Mouse (Mus musculus) MEL (cell line): ENCODE results near the gene Pou5f1.

ENCODE experiments used
- CTCF ChIP-seq, 3 experiments: IDR thresholded peaks in 2 of 3; conservative IDR thresholded peaks in 1 of 3; 2 replicates each; pipeline ENCODE4 v1.5.1; 2011 to 2012; ENCODE audit warnings: low read length in 3 of 3, low read depth in 2 of 3, mild to moderate bottlenecking in 2 of 3, improper control_type of control experiment in 1 of 3, inconsistent platforms in 1 of 3, mixed read lengths in 1 of 3, moderate library complexity in 1 of 3; ENCODE audit not compliant: control insufficient read depth in 1 of 3, insufficient read depth in 1 of 3, poor library complexity in 1 of 3, severe bottlenecking in 1 of 3
- NRF1 ChIP-seq: IDR thresholded peaks from 2 replicates; pipeline ENCODE4 v1.6.1; 2014; ENCODE audit warnings: low read depth, mild to moderate bottlenecking, inconsistent platforms, low read length, improper control_type of control experiment, moderate library complexity; ENCODE audit not compliant: poor library complexity, insufficient read depth, severe bottlenecking
- POLR2A ChIP-seq, 2 experiments: IDR thresholded peaks; 2 replicates each; pipeline ENCODE4 v1.6.1; 2011 to 2012; ENCODE audit warnings: low read length in 2 of 2, mild to moderate bottlenecking in 2 of 2, control low read depth in 1 of 2, improper control_type of control experiment in 1 of 2, low read depth in 1 of 2, moderate library complexity in 1 of 2; ENCODE audit not compliant: control insufficient read depth in 1 of 2, insufficient read depth in 1 of 2, poor library complexity in 1 of 2
- POLR2AphosphoS2 ChIP-seq: IDR thresholded peaks from 2 replicates; pipeline ENCODE4 v1.6.1; 2011; ENCODE audit warnings: low read length, improper control_type of control experiment
- POLR2AphosphoS5 ChIP-seq: IDR thresholded peaks from 2 replicates; pipeline ENCODE4 v1.6.1; 2012; ENCODE audit warnings: low read depth, borderline replicate concordance, mild to moderate bottlenecking, inconsistent platforms, low read length, moderate library complexity, mixed read lengths
- USF1 ChIP-seq: IDR thresholded peaks from 2 replicates; pipeline ENCODE4 v1.6.1; 2014; ENCODE audit warnings: low read depth, mild to moderate bottlenecking, inconsistent platforms, low read length, improper control_type of control experiment, moderate library complexity
- USF2 ChIP-seq, 2 experiments: IDR thresholded peaks; 2 replicates each; pipeline ENCODE4 v1.6.1; 2011 to 2012; ENCODE audit warnings: improper control_type of control experiment in 2 of 2, low read length in 2 of 2, borderline replicate concordance in 1 of 2, inconsistent platforms in 1 of 2, low read depth in 1 of 2, mild to moderate bottlenecking in 1 of 2; ENCODE audit not compliant: insufficient read depth in 1 of 2

DNA sequence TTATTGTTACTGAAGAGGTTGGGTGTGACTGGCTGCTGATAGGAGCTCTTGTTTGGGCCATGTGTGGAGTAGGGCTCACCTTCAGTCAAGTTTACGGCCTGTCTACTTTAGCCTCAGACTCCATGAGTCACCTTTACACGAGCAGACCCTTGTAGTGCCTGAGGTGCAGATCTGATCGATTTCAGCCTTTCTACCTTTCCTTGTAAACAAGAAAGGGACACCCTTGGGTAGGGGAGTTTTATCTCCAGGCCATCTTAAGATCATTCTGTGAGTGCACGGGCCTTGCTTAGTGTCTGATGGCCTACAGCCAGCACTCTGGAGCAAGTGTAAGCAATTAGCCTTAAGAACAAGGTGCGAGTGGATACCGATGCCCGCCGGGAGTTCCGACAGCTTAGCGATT is 1.1 kb downstream of the Pou5f1 start:
- TF ChIP-seq NRF1 = no peak
- TF ChIP-seq POLR2AphosphoS2 = no peak
- no peak for TF ChIP-seq USF2 (IDR thresholded peaks at IDR 0.05; ENCODE audit: borderline replicate concordance in 1 of 2, insufficient read depth in 1 of 2, low read depth in 1 of 2, low read length in 2 of 2)
- no peak for TF ChIP-seq CTCF (IDR thresholded peaks at IDR 0.05 in 2 of 3, conservative IDR thresholded peaks at IDR 0.05 in 1 of 3; ENCODE audit: control insufficient read depth in 1 of 3, insufficient read depth in 1 of 3, low read depth in 2 of 3, low read length in 3 of 3, poor library complexity in 1 of 3, severe bottlenecking in 1 of 3)
- TF ChIP-seq POLR2A (IDR thresholded peaks at IDR 0.05; ENCODE audit: control insufficient read depth in 1 of 2, insufficient read depth in 1 of 2, low read depth in 1 of 2, low read length in 2 of 2, poor library complexity in 1 of 2) = 0 out of 4 replicates have a peak, but pooled peaks of 1 of the 2 experiments have one; percentile 8
- no peak for TF ChIP-seq POLR2AphosphoS5
- no peak for TF ChIP-seq USF1
